Mouse (Mus musculus) E14TG2a.4 (cell line): ENCODE measurements around the gene Sema3g.

ENCODE experiments used
- H3K27me3 ChIP-seq: 2 replicates; pipeline ENCODE4 v1.6.1; 2014; ENCODE audit warnings: low read length, control low read depth; ENCODE audit not compliant: insufficient read depth
- H3K36me3 ChIP-seq: 2 replicates; pipeline ENCODE4 v1.6.1; 2014; ENCODE audit warnings: low read length, control low read depth; ENCODE audit not compliant: insufficient read depth
- H3K4me1 ChIP-seq: replicated peaks from 2 replicates; pipeline ENCODE4 v1.6.1; 2014; ENCODE audit warnings: low read depth, low read length, control low read depth
- H3K4me3 ChIP-seq: replicated peaks from 2 replicates; pipeline ENCODE4 v1.5.1; 2014; ENCODE audit warnings: mild to moderate bottlenecking, low read length
- H3K9me3 ChIP-seq: 2 replicates; pipeline ENCODE4 v1.6.1; 2014; ENCODE audit warnings: low read length, control low read depth
- CTCF ChIP-seq: conservative IDR thresholded peaks from 2 replicates; pipeline ENCODE4 v1.5.1; 2014; ENCODE audit warnings: low read length
- NANOG ChIP-seq: IDR thresholded peaks from 2 replicates; pipeline ENCODE4 v1.6.1; 2014; ENCODE audit warnings: borderline replicate concordance, low read length, mixed read lengths
- POU5F1 ChIP-seq: IDR thresholded peaks from 2 replicates; pipeline ENCODE4 v1.6.1; 2014; ENCODE audit warnings: low read length, borderline replicate concordance

The Sema3g gene

DNA sequence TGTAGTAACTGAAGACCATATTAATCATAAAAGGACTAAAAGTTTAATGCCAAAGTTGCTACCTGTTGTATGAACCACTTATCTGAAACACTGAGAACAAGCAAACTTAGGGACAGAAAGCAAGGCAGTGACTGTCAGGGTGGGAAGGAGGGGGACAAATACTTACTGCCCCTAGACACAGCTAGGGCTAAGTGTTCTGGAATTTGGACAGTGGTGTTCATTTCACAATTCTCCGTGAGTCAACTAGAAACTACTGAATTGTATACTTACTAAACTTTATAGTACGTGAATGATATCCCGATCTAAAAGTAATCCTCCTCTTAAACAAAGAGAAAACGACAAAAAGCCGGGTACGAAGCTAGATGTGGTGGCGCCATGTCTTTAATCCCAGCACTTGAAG lies 18.1 kb upstream of the Sema3g start:
- Histone ChIP-seq H3K27me3 (no peaks in the 10 kb centered on the region), H3K4me3 (no peak overlapping the region), H3K9me3 (no peaks in the 10 kb centered on the region), H3K4me1 (peaks cover 38% of the 10 kb centered on the region), H3K36me3 (peaks cover 95% of the 10 kb centered on the region)
- no peak for TF ChIP-seq NANOG
- no peak for TF ChIP-seq CTCF
- TF ChIP-seq POU5F1, result no peak

GRCm38 (mm10) chr14:31200038-31200437 lies 17.6 kb upstream of the Sema3g start:
- Histone ChIP-seq H3K9me3 (no peaks in the 10 kb centered on the region), H3K4me3 (no peak overlapping the region), H3K4me1 (peaks cover 40% of the 10 kb centered on the region), H3K27me3 (no peaks in the 10 kb centered on the region), H3K36me3 (peaks cover 95% of the 10 kb centered on the region)
- TF ChIP-seq NANOG, result no peak
- no peak for TF ChIP-seq POU5F1
- TF ChIP-seq CTCF, result no peak

DNA sequence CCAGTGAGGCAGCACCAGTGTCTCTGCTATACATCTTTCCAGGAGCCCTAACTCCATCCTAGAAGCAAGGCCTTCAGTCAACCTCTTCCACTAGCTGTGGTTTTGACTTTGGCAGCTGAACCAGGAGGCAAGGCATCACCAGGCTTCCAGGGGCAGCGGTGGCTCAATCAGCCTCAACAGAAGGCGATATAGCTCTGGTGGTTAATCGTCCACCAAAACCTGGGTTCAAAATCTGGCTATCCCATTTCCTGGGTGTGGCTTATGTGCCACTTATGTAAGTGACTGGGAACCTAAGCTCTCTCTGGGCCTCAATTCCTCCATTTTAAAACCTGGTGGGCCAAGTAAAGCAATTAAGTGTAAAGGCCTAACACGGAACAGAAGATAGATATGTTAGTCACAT lies 12.8 kb upstream of the Sema3g start:
- TF ChIP-seq NANOG, result no peak
- TF ChIP-seq CTCF, result no peak
- TF ChIP-seq POU5F1, result no peak
- Histone ChIP-seq H3K9me3 (no peaks in the 10 kb centered on the region), H3K36me3 (peaks cover 55% of the 10 kb centered on the region), H3K4me1 (peaks cover 36% of the 10 kb centered on the region), H3K4me3 (peak overlapping the region; percentile 88), H3K27me3 (no peaks in the 10 kb centered on the region; the same call in 1 of the 2 replicates)

DNA sequence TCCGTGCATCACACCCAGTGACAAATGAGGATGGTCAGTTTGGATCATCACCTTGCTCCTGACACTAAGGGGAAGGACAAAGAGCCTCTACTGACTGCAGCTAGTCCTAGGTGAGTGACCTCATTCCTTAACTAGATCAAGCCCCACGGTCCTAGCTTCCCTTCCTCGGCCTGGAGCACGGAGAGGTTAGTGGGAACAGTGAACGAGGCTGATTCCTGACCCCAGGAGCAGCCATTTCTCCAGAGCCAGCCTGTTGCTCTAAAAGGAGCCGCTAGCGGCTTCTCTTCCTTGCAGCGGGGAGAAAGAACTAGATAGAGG lies 12.5 kb upstream of the Sema3g start:
- TF ChIP-seq CTCF (no peak), POU5F1 (no peak), NANOG (no peak)
- peaks cover 36% of the 10 kb centered on the region for H3K4me1 ChIP-seq
- no peaks in the 10 kb centered on the region for H3K9me3 ChIP-seq
- H3K4me3 ChIP-seq, result peak overlapping the region; percentile 88
- H3K36me3 ChIP-seq, result peaks cover 51% of the 10 kb centered on the region
- H3K27me3 ChIP-seq, result no peaks in the 10 kb centered on the region; the same call in 1 of the 2 replicates

- H3K4me1 ChIP-seq, result peaks cover 31% of the 10 kb centered on the region
- no peak for TF ChIP-seq POU5F1
- TF ChIP-seq NANOG, result no peak
- TF ChIP-seq CTCF, result no peak
- no peaks in the 10 kb centered on the region for H3K9me3 ChIP-seq
- H3K4me3 ChIP-seq, result peak overlapping the region; percentile 88
- peaks cover 45% of the 10 kb centered on the region for H3K36me3 ChIP-seq
- no peaks in the 10 kb centered on the region; the same call in 1 of the 2 replicates for H3K27me3 ChIP-seq
These were observed 11.8 kb upstream of the Sema3g start for GRCm38 (mm10) chr14:31205562-31206467.

DNA sequence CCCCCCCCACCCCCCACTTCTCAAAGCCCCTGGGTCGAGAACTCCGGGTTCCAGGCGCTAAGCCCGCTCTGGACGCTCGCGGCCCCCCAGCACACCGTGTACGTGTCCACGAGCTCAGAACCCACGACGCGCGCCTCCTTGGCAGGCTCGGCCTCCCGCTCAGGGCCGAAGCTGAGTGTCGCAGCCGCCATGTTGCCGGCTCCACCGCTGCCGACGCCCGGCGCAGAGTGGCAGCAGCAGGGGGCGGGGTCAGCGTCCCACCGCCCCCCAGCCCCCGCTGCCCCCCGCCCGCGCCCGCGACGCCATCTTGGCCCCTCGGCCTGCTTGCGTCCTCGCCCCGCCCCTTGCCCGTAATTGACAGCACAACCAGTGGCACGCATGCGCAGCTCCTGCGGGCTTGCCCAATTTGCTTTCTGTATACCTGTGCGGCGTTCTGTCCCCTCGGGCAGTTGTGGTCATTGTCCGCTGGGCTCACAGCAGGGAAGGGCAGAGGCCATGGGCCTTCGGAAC lies 11.1 kb upstream of the Sema3g start:
- Histone ChIP-seq H3K4me3 (peak overlapping the region; percentile 88), H3K4me1 (peaks cover 32% of the 10 kb centered on the region), H3K9me3 (no peaks in the 10 kb centered on the region), H3K36me3 (peaks cover 38% of the 10 kb centered on the region), H3K27me3 (peaks cover 2% of the 10 kb centered on the region; the same call in 1 of the 2 replicates)
- TF ChIP-seq NANOG (no peak), POU5F1 (no peak), CTCF (no peak)

GRCm38 (mm10) chr14:31207070-31207830 lies 10.4 kb upstream of the Sema3g start:
- Histone ChIP-seq H3K4me3 (peak overlapping the region; percentile 88), H3K9me3 (no peaks in the 10 kb centered on the region), H3K4me1 (peaks cover 32% of the 10 kb centered on the region), H3K36me3 (peaks cover 31% of the 10 kb centered on the region), H3K27me3 (peaks cover 2% of the 10 kb centered on the region; the same call in 1 of the 2 replicates)
- TF ChIP-seq POU5F1 (no peak), NANOG (no peak), CTCF (no peak)

GRCm38 (mm10) chr14:31208084-31208483 lies 9.6 kb upstream of the Sema3g start, which contains the start of gene Tnnc1:
Tnnc1 (plus strand) TSS chr14:31208312.
- Histone ChIP-seq H3K27me3 (peaks cover 2% of the 10 kb centered on the region; the same call in 1 of the 2 replicates), H3K36me3 (peaks cover 22% of the 10 kb centered on the region)

More at GRCm38 (mm10) chr14:31208084-31208483, 9.6 kb upstream of the Sema3g start, which contains the start of gene Tnnc1:
- Histone ChIP-seq H3K4me3 (peak within 1 kb of the TSS; percentile 88), H3K4me1 (peaks cover 32% of the 10 kb centered on the region), H3K9me3 (no peaks in the 10 kb centered on the region)
- no peak for TF ChIP-seq CTCF
- no peak for TF ChIP-seq POU5F1
- TF ChIP-seq NANOG, result no peak
